Mouse (Mus musculus): ENCODE results near the gene Epo.

DNA sequence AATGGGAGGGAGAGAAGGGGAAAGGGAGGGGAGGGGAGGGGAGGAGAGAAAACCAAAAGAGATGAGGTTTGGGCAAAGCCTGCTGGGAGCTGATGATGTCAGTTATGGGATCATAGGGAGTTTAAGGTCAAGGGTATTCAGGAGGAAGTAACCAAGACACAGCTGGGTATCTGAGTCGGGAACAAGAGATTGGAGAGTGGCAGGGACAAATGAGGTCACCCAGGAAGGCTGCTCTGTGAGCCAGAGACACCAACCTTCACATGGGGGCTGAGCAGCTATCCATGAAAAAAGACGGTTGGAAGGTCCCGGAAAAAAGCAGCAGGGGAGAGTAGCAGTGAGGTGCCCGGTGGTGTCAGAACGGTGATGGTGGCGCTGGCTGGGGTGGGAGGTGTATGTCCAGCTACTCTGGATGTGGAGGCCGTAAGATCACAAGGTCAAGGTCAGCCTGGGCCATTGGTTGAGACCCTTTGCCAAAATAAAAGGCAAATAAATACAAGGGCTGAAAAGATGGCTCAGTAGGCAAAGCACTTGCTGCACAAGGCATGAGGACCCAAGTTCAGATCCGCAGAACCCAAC lies 35.3 kb upstream of the Epo start:
- TF ChIP-seq CTCF (IDR thresholded peaks at IDR 0.05; ENCODE audit: insufficient read depth, low read depth, low read length) (no peak), POLR2A (IDR thresholded peaks at IDR 0.05; ENCODE audit: insufficient read depth, low read depth, low read length) (no peak)
